Mouse (Mus musculus) E14TG2a.4 (cell line): ENCODE measurements around the gene Stk39.

ENCODE experiments used
- CTCF ChIP-seq: conservative IDR thresholded peaks from 2 replicates; pipeline ENCODE4 v1.5.1; 2014; ENCODE audit warnings: low read length
- NANOG ChIP-seq: IDR thresholded peaks from 2 replicates; pipeline ENCODE4 v1.6.1; 2014; ENCODE audit warnings: borderline replicate concordance, low read length, mixed read lengths
- POU5F1 ChIP-seq: IDR thresholded peaks from 2 replicates; pipeline ENCODE4 v1.6.1; 2014; ENCODE audit warnings: low read length, borderline replicate concordance

- TF ChIP-seq CTCF: no peak
- no peak for TF ChIP-seq NANOG
- TF ChIP-seq POU5F1: no peak
Measured at GRCm38 (mm10) chr2:68222227-68222873, 249.7 kb downstream of the Stk39 start.
